Mouse (Mus musculus) lung, postnatal 10 days (tissue): ENCODE data around the gene Zdhhc14.

Source experiments
- DNase-seq: peaks from one replicate; pipeline ENCODE4 v3.0.0; 2021

Zdhhc14 gene

DNA sequence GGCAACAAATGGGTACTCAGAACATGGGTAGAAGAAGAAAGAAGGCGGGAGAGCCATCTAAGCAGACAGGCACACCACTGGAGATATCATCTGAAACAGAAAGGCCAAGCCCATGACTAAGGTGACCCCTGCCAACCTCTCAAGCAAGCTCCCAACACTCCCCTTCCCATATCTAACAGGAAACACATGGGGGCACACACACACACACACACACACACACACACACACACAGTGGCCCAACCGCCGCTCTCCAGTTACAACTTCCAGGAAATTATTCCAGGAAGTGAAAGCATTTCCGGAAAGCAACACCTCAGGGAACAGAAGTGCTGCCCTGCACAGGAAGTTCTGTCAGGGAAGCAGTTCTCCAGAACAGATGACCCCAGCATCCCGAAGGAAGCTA is 301.9 kb downstream of the Zdhhc14 start:
- DNase-seq, result peak; percentile 33

DNA sequence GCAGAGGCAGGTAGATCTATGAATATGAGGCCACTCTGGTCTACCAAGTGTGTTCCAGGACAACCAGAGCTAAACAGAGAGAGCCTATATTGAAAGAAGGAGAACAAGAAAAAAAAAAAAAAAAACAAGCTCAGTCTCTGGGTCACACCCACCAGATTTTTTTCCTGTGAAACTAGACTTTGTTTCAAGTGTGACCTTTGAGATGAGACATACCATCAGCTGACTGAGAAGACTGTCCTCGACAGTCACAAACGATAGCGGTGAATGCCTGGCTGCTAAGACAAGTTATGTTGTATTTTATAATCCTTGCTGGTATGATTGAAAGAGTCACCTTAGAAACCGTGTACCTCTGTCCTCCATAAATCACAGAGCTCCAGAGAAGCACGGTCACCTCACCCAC is 303.0 kb downstream of the Zdhhc14 start:
- no peak for DNase-seq

DNA sequence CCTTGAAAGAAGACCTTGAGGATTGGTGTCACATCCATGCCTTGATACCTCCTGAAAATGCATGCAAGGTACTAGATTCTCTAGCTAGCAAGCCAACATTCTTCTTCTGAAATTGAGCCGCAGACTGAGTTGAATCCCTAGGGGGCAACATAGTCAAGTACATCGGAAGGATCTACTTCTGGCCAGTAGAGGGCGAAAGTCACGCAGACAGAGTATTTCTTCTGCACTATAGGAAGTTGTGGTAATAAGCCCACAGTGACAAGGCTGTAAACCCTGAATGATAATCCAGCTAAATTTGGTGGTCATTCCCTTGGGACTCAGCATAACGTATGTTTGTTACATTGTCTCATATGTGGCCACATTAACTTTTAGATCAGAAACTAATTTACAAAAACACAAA is 303.5 kb downstream of the Zdhhc14 start:
- DNase-seq, result peak; percentile 86

DNA sequence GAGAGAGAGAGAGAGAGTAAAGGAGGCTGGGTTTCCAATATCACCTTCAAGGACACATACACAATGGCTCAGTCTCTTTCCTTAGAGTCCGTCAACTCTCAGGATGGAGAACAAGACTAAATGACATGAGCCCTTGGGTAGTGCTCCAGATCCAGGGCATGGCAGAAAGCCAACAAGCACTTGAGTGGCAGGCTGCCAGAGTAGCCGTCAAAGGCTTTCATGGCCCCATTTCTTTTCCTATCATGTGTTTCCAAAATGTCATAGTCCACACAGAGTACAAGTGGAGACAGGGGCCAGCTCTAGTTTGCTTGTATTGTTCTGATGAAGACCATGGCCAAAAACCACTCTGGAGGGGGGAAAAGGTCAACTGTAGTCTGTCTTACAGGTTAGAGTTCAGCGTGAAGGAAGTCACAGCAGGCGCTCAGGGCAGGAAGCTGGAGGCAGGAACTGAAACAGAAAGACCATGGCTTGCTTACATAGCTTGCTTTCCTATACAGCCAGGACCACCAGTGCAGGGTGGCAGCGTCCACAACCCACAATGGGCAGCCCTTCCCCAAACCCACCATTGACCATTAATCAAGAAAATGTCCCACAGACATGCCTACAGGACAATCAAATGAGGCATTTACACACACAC is 304.9 kb downstream of the Zdhhc14 start:
- peak; percentile 57 for DNase-seq

DNA sequence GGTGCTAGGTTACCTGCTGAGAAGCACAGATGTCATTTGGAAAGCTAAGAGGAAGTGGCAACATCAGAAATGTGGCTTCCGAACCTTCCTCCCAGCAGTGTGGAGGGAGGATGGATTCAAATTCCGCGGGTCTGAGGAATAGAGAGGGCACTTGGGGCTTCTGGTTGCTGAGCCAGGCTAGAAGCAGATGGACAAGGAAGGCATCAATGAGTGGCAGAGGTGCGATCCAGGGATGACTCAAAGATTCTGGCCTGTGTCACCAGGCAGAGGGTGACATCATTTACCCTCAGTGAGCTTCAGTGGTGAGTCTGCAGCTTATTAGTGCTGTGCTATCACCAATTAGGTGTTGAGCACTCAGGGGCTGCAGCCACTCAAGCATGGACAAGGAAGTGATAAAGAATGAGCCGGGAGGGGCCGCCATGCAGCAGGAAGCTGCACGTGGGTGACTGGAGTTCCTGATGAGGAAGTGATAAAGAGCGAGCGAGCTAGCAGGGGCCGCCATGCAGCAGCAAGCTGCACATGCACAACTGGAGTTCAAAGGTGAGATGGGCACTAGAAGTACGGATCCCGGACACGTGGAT is 306.0 kb downstream of the Zdhhc14 start:
- DNase-seq, result no peak

DNA sequence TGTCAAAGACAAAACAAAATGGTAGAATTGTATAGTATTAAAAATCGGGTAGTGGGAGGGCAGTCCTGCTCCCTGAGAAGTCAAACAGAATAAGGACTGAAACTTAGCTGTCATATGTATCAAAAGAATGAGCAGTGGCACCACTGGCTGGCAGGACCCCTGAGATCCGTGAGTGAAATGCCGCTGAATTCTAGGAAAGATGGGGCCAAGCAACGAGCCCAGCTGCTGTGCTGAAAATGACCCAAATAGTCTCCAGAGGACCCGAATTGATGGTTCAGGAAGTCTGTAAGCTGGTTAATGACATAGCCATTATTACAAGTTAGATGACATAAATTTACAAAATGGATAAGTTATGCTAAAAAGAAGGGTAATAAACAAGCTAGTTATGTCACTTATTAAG is 306.5 kb downstream of the Zdhhc14 start:
- DNase-seq, result no peak

DNA sequence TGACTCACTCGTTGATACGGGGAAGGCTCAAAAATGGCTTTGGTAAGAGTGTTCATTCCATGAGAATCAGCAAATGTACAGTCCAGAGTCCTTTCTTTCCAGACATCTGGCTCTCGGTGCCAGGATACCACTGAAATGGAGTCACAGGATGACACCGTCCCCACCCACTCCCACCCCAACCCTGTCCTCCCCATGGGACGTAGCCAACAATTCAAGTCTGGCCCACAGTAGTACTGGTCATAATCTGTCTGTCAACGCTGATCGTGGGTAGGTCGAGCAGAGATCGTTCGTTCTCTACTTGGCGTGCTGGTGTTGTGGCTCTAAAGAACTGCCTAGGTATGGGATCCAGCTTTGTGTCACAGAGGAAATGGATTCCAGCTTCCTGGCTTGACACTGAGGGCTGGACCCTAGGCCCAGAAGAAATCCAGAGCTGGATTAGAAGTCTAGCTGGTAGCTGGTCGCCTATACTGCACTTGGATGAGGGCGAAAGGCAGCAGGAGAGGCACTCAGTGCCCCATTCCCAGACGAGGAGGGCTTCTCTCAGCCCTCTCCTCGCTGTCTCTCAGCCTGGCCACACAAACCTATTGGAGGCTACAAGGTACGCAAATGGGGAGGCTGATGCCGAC is 307.2 kb downstream of the Zdhhc14 start:
- DNase-seq, result no peak

DNA sequence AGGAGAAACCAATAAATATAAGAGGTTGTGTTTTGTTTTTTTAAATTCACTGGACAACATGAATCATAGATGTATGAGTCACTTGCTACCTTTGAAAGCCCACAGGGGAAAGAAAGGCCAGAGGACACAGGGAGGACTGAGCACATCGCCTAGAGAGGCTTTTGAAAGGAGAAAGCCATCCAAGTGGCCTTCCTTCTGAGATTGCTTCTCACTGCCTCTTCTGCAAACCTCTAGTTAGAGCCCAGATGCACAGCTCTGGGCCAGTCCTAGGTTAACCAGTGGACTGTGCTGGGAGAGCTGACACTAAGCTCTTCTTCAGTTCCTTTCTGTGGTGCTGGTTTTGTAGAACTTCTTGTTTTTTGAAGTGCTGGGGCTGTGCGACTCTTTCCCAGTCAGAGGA is 307.9 kb downstream of the Zdhhc14 start:
- no peak for DNase-seq

DNA sequence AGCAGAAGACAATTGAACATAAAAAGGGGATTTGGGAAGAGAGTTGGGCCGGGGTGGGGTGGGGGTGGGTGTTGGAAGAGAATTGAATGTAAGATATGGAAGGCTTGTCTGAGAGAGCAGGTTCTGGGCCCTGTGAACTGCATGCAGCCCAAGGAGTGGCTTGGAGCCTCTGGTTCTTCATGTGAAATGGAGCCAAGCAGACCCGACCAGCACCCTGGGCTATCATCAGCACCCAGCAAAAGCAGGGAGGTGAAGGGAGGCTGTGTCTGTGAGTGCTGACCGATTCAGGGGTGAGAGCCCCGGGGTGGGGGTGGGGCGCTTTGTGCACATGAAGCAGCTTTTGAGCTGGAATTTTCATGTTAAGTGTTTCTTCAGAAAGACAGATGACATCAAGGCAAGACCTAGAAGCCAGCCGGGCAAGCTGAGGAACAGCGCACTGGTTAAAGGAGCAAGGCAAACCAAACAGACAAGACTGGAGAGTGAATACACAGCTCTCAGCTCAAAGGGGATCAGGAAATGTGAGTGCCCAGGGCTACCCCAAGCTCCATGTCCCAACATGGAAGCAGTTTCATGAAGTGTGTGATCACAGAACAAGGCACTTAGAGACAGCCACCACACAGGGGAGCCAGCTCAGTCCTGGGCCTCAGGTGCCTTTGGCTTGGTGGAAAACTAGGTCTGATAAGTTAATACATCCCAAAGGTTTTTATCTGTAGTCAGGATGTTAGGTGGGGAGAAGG is 308.6 kb downstream of the Zdhhc14 start:
- DNase-seq, result no peak

DNA sequence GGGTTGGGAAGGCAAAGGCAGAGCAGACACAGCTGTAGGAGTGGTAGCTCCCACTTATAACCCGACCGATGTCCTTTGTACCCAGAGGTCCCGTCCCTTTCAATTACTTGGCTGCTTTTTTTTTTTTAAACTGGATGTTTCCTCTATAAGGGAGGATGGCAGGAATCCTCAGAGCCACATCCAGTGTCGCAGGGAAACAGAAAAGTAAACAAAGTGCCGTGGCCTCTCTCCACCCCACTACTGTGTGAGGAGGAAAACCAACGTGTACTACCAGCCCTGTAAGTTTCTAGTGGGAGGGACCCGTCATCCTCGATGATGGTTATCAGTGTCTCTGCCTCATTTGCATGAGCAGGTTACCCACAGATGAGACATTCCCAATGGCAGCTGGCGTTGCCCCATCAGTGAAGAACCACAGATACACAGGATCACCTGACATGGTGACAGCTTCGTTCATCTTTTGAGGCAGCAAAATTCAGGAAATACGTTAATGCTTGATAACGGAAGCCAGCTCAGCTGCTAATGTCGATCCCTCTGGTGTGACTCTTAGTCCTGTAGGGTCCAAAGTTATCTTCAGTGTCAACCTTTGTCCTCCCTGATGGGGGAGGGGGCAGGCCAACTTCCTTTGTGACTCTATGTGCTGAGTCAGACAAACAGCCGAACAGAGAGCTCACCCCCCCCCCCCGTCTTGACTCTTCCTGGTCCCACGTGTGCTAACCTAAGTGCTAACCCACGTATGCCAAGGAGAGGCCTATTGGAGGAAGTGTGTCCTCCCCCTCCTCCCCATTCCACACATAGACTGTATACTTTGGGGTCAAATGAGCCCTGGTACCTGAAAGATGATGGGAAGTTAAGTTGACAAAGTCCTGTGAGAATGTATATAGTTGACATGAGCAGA is 309.7 kb downstream of the Zdhhc14 start:
- no peak for DNase-seq

DNA sequence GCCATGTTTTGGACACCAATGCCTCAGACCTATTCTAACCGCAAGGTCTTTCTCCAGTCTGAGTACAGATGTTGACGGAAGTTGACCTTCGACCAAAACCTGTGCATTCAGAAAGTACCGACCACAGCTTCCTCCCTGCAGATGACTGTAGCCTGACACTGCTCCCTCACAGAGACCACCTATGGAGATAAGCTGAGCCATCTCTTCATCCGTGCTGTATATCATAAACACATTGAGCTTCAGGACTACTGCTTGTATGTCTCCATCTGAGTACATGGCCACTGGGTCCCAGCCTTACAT is 310.2 kb downstream of the Zdhhc14 start:
- DNase-seq, result no peak
